Mouse (Mus musculus): ENCODE data around the gene Baat. TPM values are rescaled to one million over a fixed set of nuclear protein-coding genes. Genes with fewer than 3 reads are reported as not detected.

Gene Baat
- 6.3 and 11.9 TPM in 2 replicates for polyA plus RNA-seq (2012; rRNA removed)

GRCm38 (mm10) chr4:49506386-49506785 is at the start of gene Baat:
Gene Baat (minus strand): TSS chr4:49506557.

GRCm38 (mm10) chr4:49549383-49549782 is 43.0 kb upstream of the Baat start, which contains the start of gene Aldob:
Gene Aldob (minus strand): TSS chr4:49549546.

GRCm38 (mm10) chr4:49520572-49521340 is 14.4 kb upstream of the Baat start, which contains the start of the genes Mrpl50 and Zfp189:
Gene Mrpl50 (minus strand): TSS chr4:49521093.
Gene Zfp189 (plus strand): TSS chr4:49521176.

GRCm38 (mm10) chr4:49473435-49474100 is 32.8 kb downstream of the Baat start, which contains the start of gene Acnat1:
Gene Acnat1 (minus strand): TSS chr4:49473912.

Other genes starting within 250 kb of the Baat start
- 5.8 and 8.0 TPM in 2 replicates for gene Acnat2, start 98.4 kb downstream of the Baat start, polyA plus RNA-seq (2012; rRNA removed)
- 8.8 and 10.5 TPM in 2 replicates for gene Acnat1, start 32.6 kb downstream of the Baat start, polyA plus RNA-seq (2012; rRNA removed)
- 28.9 and 29.5 TPM in 2 replicates for gene Mrpl50, start 14.5 kb upstream of the Baat start, polyA plus RNA-seq (2012; rRNA removed)
- 1.7 and 1.8 TPM in 2 replicates for gene Zfp189, start 14.6 kb upstream of the Baat start, polyA plus RNA-seq (2012; rRNA removed)
- gene Aldob, start 43.0 kb upstream of the Baat start, polyA plus RNA-seq (2012; rRNA removed): 895 and 929 TPM in 2 replicates
- gene Tmem246, start 91.3 kb upstream of the Baat start, polyA plus RNA-seq (2012; rRNA removed): 2.8 and 3.3 TPM in 2 replicates
- 11.6 and 13.4 TPM in 2 replicates for gene Rnf20, start 125.4 kb upstream of the Baat start, polyA plus RNA-seq (2012; rRNA removed)
- gene Ppp3r2, start 175.5 kb upstream of the Baat start, polyA plus RNA-seq (2012; rRNA removed): not detected in 2 replicates